Mouse (Mus musculus) cerebellum, adult 8-10 months (tissue): ENCODE measurements around the gene Aven.

ENCODE experiments used
- DNase-seq: peaks from one replicate; pipeline ENCODE4 v3.0.0; 2022

Gene Aven

GRCm38 (mm10) chr2:112676721-112677120 is 184.0 kb downstream of the Aven start:
- DNase-seq: no peak

DNA sequence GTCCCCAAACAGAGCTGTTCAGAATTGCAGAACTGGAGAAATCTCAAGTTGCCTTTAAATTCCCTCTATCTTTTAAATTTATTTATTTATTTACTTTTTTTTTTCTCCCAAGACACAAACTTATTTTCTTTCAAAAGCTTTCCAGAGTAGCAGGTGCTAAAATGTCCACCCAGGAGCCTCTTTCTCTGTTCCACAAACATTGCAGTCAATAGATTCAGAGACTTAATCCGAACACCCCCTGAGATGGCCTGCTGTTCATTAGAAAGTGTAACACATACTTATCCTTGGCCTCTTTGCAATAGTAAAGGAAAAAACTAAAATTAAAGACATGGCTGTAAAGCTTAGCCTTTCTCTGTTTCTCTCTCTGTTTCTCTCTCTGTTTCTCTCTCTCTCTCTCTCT is 184.5 kb downstream of the Aven start:
- no peak for DNase-seq

DNA sequence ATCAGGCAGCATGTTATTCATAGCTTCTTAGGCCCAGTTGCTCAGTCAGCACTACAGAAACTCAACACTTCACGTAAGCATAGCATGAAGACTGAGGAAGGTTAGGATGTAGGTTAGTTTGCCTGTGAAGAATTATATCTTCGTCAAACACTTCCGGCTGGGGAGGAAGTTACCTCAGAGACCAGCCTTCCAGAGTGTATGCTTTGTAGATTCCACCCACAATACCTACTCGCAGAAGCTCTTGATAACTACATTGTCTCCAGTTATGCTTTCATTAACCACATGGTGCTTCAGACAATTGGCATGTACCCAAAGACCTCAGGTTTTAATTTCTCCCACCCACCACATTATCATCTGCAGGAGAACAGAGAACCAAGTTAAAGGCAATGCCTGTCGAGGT is 189.1 kb downstream of the Aven start:
- DNase-seq: no peak
